Mouse (Mus musculus): Measurements from ENCODE around the gene Hexim2.

Hexim2 gene

DNA sequence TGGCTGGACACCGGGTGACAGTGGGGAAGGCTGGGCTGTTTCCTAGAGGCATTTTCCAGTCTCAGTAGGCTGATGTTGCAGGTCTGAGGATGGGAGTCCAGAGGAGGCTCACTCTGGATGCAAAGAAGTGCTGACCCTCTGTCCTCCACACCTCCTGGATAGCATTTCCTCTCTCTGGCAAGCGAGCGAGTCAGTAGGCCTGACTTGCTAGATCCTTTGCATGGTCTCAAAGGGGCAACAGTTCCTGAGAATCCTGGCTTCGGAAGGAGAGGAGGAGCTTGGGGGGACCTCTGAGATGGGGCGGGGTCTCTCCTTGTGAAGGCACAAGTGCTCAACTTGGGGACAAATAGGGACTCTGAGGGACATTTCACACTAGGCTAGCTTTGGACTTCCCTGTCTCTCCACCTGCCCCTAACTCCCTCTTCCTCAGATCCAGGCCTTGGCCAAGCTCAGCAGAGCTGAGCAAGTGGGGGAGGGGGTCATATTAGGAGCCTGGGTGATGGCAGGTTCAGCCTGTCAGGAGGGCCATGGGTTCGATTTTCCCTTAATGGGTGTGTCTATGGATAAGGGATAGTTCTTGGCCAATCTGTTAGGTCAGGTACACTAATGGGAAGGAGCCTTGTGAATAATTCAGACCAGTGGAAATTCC is 40.3 kb downstream of the Hexim2 start:
- no peak for DNase-seq (ENCODE audit: low spot score in 2 of 2)

DNA sequence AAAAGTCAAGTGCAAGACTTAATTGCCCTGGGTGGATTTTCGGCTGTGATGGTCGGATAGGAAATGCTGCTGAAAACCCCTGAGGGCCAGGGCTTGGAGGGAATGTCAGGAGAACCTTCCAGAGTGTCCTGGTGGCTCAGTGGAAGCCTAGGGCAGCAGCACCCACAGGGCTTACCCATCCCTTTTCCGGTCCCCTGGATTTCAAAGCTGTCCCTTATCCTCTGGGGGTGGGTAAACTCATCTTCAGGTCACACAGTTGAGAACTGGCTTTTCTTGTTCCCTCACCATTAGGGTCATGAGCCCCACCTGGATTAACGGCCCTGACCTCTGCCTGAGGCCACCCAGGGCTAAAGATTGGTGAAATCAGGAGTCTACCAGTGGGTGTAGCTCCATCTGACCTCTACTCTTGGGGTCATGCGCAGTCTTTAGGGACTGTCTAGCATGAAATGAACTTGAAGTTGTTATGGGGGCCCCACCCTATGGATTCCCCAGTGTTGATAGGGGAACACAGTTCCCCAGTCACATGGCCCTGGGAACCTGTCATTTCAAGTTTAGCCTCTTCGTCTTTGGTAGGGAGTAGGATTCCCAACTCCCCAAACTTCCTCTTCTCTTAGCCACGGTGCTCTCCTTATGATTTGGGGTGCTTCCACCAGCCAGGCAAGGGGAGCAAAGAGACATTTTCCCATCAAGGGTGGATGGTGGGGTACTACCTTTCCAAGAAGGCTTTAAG is 41.0 kb downstream of the Hexim2 start:
- DNase-seq (ENCODE audit: low spot score in 2 of 2), result no peak

DNA sequence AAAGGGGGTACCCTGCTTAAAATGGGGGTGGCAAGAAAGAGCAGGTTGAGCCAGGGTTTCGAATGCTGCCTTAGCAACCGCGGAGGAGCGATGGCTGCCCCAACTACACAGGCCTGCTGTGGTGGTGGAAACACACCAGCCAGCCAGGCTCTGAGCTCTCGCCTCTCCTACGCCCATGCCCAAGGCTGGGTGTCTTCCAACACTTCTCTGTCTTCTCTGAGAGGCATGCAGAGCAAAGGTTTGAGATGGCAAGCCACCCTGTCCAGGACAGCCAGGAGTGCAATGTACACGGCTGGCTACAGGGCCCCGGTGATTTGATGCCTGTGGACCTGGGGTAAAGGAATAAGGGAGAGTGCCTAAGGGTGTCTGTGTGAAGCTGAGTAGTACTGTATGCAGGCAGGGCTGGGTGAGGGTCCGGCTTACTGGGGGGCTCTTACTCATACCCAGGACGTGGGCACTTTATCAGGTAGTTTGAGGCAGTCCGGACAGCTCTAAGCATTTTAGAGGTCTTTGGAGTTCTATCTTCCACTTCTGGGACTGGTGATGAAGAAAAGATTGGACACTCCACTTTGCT is 41.6 kb downstream of the Hexim2 start:
- DNase-seq (ENCODE audit: low spot score in 2 of 2), result no peak

DNA sequence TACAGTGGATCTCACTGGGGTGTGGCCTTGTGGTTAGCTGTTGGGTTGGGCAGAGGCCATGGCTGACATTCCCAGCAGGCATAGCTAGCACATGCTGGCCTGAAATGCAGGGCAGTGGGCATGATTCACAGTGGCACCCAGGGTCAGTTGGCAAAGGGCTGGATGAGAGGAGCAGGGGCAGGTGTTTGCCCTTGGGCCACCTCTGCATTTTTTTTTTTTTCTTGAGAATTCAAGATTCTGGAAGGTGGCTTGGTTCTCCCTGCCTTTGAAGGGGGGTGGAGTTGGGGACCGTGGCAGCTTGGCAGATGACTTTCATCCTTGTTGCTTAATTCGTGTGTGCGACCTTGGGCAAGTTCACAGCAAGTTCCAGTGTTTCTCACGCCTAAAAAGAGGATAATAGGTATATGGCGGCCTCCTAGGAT is 42.2 kb downstream of the Hexim2 start:
- no peak for DNase-seq (ENCODE audit: low spot score in 2 of 2)

DNA sequence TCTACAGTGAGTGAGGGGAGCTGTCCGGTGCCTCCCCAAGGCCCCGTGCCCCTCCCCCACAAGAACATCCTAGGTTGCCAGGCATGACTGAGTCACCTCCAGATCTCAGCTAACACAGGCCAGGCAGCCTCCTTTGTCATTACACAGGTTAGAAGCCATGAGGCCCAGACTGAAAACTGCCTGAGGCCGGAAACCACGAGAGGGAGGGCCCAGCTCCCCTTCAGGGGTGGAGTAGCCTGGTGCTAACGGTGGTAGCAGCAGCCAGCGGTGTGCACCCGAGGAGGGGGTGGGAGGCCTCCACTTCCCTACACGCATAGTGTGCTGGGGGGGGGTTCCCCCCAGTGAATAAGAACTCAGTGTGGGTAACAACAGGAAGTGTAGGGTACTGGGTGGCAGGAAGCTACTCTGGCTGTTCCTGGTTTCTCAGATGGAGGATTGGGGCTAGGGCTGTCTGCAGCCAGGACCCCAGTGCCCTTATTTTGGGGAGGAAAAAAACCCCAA is 42.7 kb downstream of the Hexim2 start:
- peak; percentile 56 to 73 for DNase-seq (ENCODE audit: low spot score in 2 of 2)

DNA sequence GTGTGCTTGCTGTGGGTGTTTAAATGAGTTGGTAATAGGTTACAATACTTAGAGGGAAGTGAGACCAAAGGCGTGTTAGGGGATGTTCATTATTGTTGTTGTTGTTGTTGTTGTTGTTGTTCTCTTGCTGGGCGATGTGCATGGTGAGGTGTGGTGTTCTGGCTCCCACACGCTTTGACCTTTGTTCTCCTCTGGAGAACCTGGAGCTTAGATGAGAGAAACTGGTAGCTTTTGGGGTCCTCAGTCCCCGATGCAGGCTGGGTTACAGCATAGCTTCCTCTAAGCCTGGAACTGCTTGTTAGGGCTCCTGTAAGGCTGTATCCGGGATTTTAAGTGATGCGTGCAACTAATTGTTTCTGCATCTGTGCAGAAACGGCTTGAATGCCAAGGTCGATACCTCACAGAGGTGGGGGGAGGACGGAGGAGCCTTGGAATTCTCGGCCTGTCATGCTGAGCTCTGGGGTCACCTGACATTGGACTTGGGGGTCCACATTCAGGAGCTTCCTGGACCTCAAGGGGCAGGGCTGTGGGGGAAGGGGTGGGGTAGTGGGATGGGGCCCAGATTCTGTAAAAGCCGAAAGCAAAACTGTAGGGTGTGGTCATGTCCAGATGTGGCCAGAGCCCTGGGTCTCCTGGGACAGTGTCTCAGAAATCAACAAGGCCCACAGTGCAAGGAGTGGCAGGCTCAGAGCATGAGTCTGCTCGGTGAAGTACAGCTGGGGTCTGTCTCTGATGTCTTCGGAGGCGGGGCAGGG is 43.6 kb downstream of the Hexim2 start:
- peak; percentile 79 to 86 for DNase-seq (ENCODE audit: low spot score in 2 of 2)

DNA sequence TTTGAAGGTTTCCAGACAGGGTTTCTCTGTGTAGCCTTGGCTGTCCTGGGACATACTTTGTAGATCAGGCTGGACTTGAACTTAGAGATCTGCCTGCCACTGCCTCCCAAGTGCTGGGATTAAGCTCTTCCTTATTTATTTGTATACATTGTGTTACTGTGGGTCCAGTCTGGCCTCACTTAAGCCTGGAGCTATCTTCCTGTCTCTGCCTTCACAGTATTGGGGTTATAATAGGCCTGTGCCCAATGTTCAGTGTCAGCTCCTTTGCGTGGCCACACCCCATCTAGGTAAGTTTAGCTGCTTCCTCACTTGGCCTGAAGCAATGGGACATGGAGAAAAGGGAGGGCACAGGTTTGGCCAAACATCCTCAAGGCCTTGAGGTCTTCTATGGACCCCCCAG is 44.3 kb downstream of the Hexim2 start:
- no peak for DNase-seq (ENCODE audit: low spot score in 2 of 2)

DNA sequence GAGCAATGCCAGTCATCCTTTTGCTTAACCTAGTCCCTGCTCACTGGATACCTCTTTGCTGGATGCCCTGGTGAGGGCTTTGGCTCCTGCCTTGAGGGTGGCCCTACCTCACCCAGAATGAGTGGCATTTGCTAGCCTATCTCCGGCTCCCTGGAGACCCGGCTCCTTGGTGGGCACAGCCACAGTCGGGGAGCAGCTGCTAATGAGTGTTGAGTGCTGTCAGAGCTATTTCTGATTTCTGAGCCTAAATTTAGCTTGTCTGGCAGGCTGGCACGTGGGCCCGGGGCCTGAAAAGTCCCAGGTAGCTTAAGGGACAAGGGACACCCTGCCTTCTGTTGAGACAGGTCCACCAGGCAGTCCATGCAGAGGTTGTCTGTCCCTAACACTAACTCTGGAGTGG is 45.0 kb downstream of the Hexim2 start:
- DNase-seq (ENCODE audit: low spot score in 2 of 2), result peak in 1 of 2 experiments; percentile 40

DNA sequence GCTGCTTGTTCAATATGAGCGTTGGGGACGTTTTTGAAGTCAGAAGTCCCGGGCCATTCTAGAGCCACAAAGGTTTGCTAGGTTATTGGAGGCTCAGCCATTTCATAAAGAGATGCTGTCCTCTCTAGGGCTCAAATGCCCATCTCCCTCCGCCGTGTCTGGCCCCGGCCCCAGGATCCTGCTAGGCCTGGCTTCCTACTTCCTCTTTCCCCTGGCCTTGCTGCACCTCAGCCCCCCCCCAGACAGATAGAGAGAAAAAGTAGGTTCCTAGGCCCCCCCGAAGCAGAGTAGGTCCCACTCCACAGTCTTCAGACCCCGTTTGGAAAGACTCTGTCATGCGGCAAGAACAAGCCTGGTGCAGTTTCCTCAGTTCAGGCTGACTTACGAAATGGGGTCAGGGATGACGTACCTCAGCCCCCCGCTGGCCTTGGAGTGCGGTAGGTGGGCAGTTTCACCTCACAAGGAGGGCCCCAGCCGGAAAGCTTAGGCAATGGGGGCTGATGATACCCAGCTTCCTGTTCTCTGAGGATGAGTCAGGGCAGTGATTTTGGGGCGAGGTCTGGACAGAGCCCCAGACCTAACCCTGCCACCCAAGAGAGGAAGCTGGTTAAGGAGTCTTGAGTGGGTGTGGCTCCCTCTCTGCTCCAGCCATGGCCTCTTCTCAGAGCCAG is 45.7 kb downstream of the Hexim2 start:
- no peak for DNase-seq (ENCODE audit: low spot score in 2 of 2)

DNA sequence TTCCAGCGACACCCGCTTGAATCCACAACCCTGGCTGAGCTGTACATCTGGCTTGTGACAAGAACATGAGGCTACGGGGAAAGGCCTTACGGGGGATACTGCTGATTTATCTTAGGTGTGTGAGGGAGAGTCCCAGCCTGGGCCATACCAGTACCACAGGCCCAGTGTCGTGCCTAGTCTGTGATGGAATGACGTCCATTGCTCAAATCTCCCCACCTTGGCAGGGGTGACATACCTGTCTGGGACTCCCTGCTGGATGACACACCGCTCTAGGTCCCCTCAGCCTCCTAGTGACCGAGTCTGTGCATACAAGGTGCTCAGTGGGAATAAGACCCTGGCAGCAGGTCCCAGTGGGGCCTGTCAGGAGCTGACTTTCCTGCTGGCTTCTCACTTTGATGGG is 46.5 kb downstream of the Hexim2 start:
- no peak for DNase-seq (ENCODE audit: low spot score in 2 of 2)

DNA sequence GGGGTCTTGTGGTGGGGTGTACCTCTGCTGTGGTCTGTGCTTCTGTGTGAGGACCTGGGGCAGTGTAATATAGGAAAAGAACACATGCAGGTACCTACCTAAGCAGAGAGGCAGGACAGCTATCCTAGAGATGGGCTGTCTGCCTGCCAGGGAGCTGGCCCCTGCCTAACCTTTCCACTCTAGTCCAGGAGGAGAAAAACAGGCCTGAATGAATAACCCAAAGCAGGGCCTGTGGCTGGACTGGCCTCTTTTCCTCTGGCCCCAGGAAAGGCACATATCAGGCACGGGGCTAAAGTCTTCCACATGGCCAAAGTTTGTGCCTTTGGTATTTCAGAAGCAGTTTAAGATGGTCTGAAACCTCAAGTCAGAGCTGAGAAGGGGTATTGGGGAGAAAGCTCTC is 48.2 kb downstream of the Hexim2 start:
- DNase-seq (ENCODE audit: low spot score in 2 of 2), result no peak

DNA sequence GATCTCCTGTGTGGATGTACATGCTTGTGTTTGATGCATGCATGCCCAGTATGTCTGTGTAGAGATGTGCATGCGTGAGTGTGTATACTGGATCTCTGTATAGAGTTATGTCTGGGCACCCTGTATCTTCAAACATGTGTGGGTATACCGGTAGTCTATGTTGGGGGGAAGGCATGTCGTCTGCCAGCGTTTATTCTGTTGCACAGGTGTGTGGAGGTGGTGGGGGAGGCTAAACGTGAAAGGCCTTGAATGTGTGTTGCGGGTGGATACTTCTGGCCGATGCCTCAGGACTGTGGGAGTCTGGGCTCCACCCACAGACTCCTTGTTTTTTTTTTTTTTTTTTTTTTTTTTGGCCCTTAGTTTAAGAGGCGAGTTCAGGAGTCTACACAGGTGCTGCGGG is 49.1 kb downstream of the Hexim2 start:
- DNase-seq (ENCODE audit: low spot score in 2 of 2), result no peak

DNA sequence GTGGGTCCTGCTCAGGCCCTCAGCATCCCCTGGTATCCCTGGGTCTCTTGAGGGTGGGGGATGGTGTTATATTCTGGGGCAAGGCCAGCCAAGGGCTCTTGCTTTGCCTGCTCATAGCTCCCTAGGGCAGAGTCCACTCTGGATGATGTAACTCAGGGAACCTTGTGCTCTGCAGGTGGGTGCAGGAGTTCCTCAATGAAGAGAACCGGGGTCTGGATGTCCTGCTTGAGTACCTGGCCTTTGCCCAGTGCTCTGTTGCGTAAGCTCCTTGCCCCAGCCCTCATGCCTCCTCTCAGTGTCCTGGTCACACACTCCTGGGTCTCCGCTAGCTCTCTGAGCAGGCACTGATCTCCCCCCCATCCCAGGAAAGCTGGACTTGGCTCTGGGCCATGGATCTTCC is 49.7 kb downstream of the Hexim2 start:
- DNase-seq (ENCODE audit: low spot score in 2 of 2), result no peak

DNA sequence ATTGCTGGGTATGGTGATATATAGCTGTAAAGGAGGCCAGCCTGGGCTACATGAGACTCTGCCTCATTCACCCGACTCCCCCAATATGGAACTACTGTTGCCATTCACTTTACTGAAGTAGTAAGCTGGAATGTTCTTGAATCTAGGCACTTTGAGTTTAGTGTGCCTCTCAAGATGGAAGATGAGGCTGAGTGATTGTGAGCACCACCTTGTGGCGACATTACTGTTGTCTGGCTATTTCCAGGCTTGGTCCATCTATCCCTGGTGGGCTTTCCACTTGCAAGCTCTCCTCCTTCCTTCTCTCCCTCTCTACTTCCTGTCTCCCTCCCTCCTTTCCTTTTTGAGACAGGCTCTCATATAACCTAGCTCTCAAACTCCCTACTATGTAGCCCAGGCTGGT is 52.7 kb downstream of the Hexim2 start:
- peak in 1 of 2 experiments; percentile 40 for DNase-seq (ENCODE audit: low spot score in 2 of 2)
